Mouse (Mus musculus): ENCODE results near the gene Tpcn1. TPM values are rescaled to one million over a fixed set of nuclear protein-coding genes. Genes with fewer than 3 reads are reported as not detected.

Gene Tpcn1
- polyA plus RNA-seq, 1 experiment from 2014 or later = 23.8 TPM

Other genes starting within 250 kb of the Tpcn1 start
- gene Lhx5, start 157.0 kb downstream of the Tpcn1 start, polyA plus RNA-seq (2015; fragmentation: Nextera tagmentation; extraction: Ambion mirVana) = 0.06 and 0.07 TPM in 2 replicates
- gene Sdsl, start 115.9 kb downstream of the Tpcn1 start, polyA plus RNA-seq (2015; fragmentation: Nextera tagmentation; extraction: Ambion mirVana) = 16.4 and 16.7 TPM in 2 replicates
- gene Sds, start 112.1 kb downstream of the Tpcn1 start, polyA plus RNA-seq (2015; fragmentation: Nextera tagmentation; extraction: Ambion mirVana) = 0.18 and 0.70 TPM in 2 replicates
- gene Plbd2, start 85.0 kb downstream of the Tpcn1 start, polyA plus RNA-seq (2015; fragmentation: Nextera tagmentation; extraction: Ambion mirVana) = 37.1 and 40.3 TPM in 2 replicates
- 8.6 and 9.2 TPM in 2 replicates for gene Slc8b1, start 77.5 kb downstream of the Tpcn1 start, polyA plus RNA-seq (2015; fragmentation: Nextera tagmentation; extraction: Ambion mirVana)
- gene Iqcd, start 343 bp upstream of the Tpcn1 start, polyA plus RNA-seq (2015; fragmentation: Nextera tagmentation; extraction: Ambion mirVana) = 0.34 and 0.67 TPM in 2 replicates
- 13.4 and 13.5 TPM in 2 replicates for gene Rita1, start 23.9 kb upstream of the Tpcn1 start, polyA plus RNA-seq (2015; fragmentation: Nextera tagmentation; extraction: Ambion mirVana)
- gene Ddx54, start 24.1 kb upstream of the Tpcn1 start, polyA plus RNA-seq (2015; fragmentation: Nextera tagmentation; extraction: Ambion mirVana) = 41.9 and 45.6 TPM in 2 replicates
- gene Cfap73, start 45.6 kb upstream of the Tpcn1 start, polyA plus RNA-seq (2015; fragmentation: Nextera tagmentation; extraction: Ambion mirVana) = not detected in 2 replicates
- 0.40 and 0.72 TPM in 2 replicates for gene Rasal1, start 60.1 kb upstream of the Tpcn1 start, polyA plus RNA-seq (2015; fragmentation: Nextera tagmentation; extraction: Ambion mirVana)
- 2.3 and 3.6 TPM in 2 replicates for gene Dtx1, start 123.3 kb upstream of the Tpcn1 start, polyA plus RNA-seq (2015; fragmentation: Nextera tagmentation; extraction: Ambion mirVana)
- gene Oas2, start 161.2 kb upstream of the Tpcn1 start, polyA plus RNA-seq (2015; fragmentation: Nextera tagmentation; extraction: Ambion mirVana) = 0.32 and 0.62 TPM in 2 replicates
- 0.17 and 0.18 TPM in 2 replicates for gene Oas3, start 189.0 kb upstream of the Tpcn1 start, polyA plus RNA-seq (2015; fragmentation: Nextera tagmentation; extraction: Ambion mirVana)
- gene Oas1e, start 206.9 kb upstream of the Tpcn1 start, polyA plus RNA-seq (2015; fragmentation: Nextera tagmentation; extraction: Ambion mirVana) = not detected in 2 replicates
- 0.65 and 1.0 TPM in 2 replicates for gene Oas1c, start 223.8 kb upstream of the Tpcn1 start, polyA plus RNA-seq (2015; fragmentation: Nextera tagmentation; extraction: Ambion mirVana)